Mouse (Mus musculus): ENCODE measurements at regions not wholly inside any gene's neighbourhood (a gene's known extent, or its start where the extent isn't known, plus 50 kb on each side); places are given as distances from the start of the nearest gene placed in this dataset.

GRCm38 (mm10) chr6:101484526-101485287, 107.0 kb upstream of the Pdzrn3 start:
- 67% methylated on average over 12 of the region's 12 CpGs for WGBS
- H3K27ac ChIP-seq, result peak overlapping the region; percentile 25; the same call in 1 of the 2 replicates
- H3K4me3 ChIP-seq, result no peak overlapping the region

GRCm38 (mm10) chr6:101482635-101483465, 105.2 kb upstream of the Pdzrn3 start:
- H3K4me3 ChIP-seq, result no peak overlapping the region
- H3K36me3 ChIP-seq (replicated peaks), result no peaks in the 10 kb centered on the region
- 73% methylated on average over 9 of the region's 9 CpGs for WGBS
- H3K27ac ChIP-seq, result 0 out of 2 replicates have a peak overlapping the region, but pooled peaks have one; percentile 3
- peak; percentile 21 for DNase-seq (ENCODE audit: extremely low spot score, low spot score)
- H3K4me1 ChIP-seq, result peaks cover 20% of the 10 kb centered on the region
- no peaks in the 10 kb centered on the region for H3K27me3 ChIP-seq (ENCODE audit: poor library complexity, severe bottlenecking)
- H3K9me3 ChIP-seq, result no peaks in the 10 kb centered on the region

More at GRCm38 (mm10) chr6:101484526-101485287, 107.0 kb upstream of the Pdzrn3 start:
- no peak for DNase-seq (ENCODE audit: extremely low spot score, low spot score)
- H3K9me3 ChIP-seq, result no peaks in the 10 kb centered on the region
- no peaks in the 10 kb centered on the region for H3K27me3 ChIP-seq (ENCODE audit: poor library complexity, severe bottlenecking)
- H3K36me3 ChIP-seq (replicated peaks), result no peaks in the 10 kb centered on the region
- peaks cover 23% of the 10 kb centered on the region for H3K4me1 ChIP-seq

GRCm38 (mm10) chr6:101473956-101474355, 96.3 kb upstream of the Pdzrn3 start:
- Histone ChIP-seq H3K4me1 (peaks cover 6% of the 10 kb centered on the region), H3K4me3 (no peak overlapping the region), H3K27me3 (ENCODE audit: poor library complexity, severe bottlenecking) (no peaks in the 10 kb centered on the region), H3K9me3 (no peaks in the 10 kb centered on the region), H3K27ac (no peak overlapping the region), H3K36me3 (replicated peaks) (no peaks in the 10 kb centered on the region)
- DNase-seq (ENCODE audit: extremely low spot score, low spot score), result no peak
- 85% methylated on average over 1 of the region's 1 CpGs for WGBS

- Histone ChIP-seq H3K36me3 (replicated peaks) (no peaks in the 10 kb centered on the region), H3K4me1 (peaks cover 6% of the 10 kb centered on the region), H3K27ac (peak overlapping the region; percentile 26; the same call in 1 of the 2 replicates), H3K4me3 (no peak overlapping the region), H3K27me3 (ENCODE audit: poor library complexity, severe bottlenecking) (no peaks in the 10 kb centered on the region), H3K9me3 (no peaks in the 10 kb centered on the region)
- DNase-seq (ENCODE audit: extremely low spot score, low spot score), result no peak
- 18% methylated on average over 5 of the region's 5 CpGs for WGBS
Measured at GRCm38 (mm10) chr6:101473257-101473925, 95.7 kb upstream of the Pdzrn3 start.

- Histone ChIP-seq H3K27me3 (ENCODE audit: poor library complexity, severe bottlenecking) (no peaks in the 10 kb centered on the region), H3K4me3 (no peak overlapping the region), H3K27ac (no peak overlapping the region), H3K36me3 (replicated peaks) (no peaks in the 10 kb centered on the region), H3K9me3 (no peaks in the 10 kb centered on the region), H3K4me1 (no peaks in the 10 kb centered on the region)
- no peak for DNase-seq (ENCODE audit: extremely low spot score, low spot score)
- WGBS, result 91% methylated on average over 1 of the region's 1 CpGs
Measured at GRCm38 (mm10) chr6:101464910-101465309, 87.2 kb upstream of the Pdzrn3 start.

- no peaks in the 10 kb centered on the region for H3K36me3 ChIP-seq (replicated peaks)
- no peaks in the 10 kb centered on the region for H3K4me1 ChIP-seq
- H3K27me3 ChIP-seq (ENCODE audit: poor library complexity, severe bottlenecking), result no peaks in the 10 kb centered on the region
- WGBS, result 81% methylated on average over 3 of the region's 3 CpGs
- no peak overlapping the region for H3K4me3 ChIP-seq
- no peaks in the 10 kb centered on the region for H3K9me3 ChIP-seq
- no peak for DNase-seq (ENCODE audit: extremely low spot score, low spot score)
- H3K27ac ChIP-seq, result no peak overlapping the region
Measured at GRCm38 (mm10) chr6:101463812-101464320, 86.2 kb upstream of the Pdzrn3 start.

GRCm38 (mm10) chr6:101446720-101447119, 69.0 kb upstream of the Pdzrn3 start:
- H3K4me3 ChIP-seq, result no peak overlapping the region
- no peak overlapping the region for H3K27ac ChIP-seq
- H3K4me1 ChIP-seq, result no peaks in the 10 kb centered on the region
- H3K27me3 ChIP-seq (ENCODE audit: poor library complexity, severe bottlenecking), result no peaks in the 10 kb centered on the region
- no peak for DNase-seq (ENCODE audit: extremely low spot score, low spot score)
- WGBS, result 87% methylated on average over 5 of the region's 5 CpGs
- no peaks in the 10 kb centered on the region for H3K36me3 ChIP-seq (replicated peaks)
- no peaks in the 10 kb centered on the region for H3K9me3 ChIP-seq

GRCm38 (mm10) chr6:101446316-101446715, 68.6 kb upstream of the Pdzrn3 start:
- Histone ChIP-seq H3K4me1 (no peaks in the 10 kb centered on the region), H3K36me3 (replicated peaks) (no peaks in the 10 kb centered on the region), H3K27ac (no peak overlapping the region), H3K9me3 (no peaks in the 10 kb centered on the region), H3K4me3 (no peak overlapping the region), H3K27me3 (ENCODE audit: poor library complexity, severe bottlenecking) (no peaks in the 10 kb centered on the region)
- WGBS, result 86% methylated on average over 2 of the region's 2 CpGs
- DNase-seq (ENCODE audit: extremely low spot score, low spot score), result no peak

GRCm38 (mm10) chr6:101432769-101433168, 55.1 kb upstream of the Pdzrn3 start:
- WGBS, result 79% methylated on average over 8 of the region's 8 CpGs
- no peak overlapping the region for H3K4me3 ChIP-seq
- no peaks in the 10 kb centered on the region for H3K4me1 ChIP-seq
- no peaks in the 10 kb centered on the region for H3K27me3 ChIP-seq (ENCODE audit: poor library complexity, severe bottlenecking)
- no peaks in the 10 kb centered on the region for H3K36me3 ChIP-seq (replicated peaks)
- H3K27ac ChIP-seq, result no peak overlapping the region
- no peak for DNase-seq (ENCODE audit: extremely low spot score, low spot score)
- H3K9me3 ChIP-seq, result no peaks in the 10 kb centered on the region

- Histone ChIP-seq H3K27me3 (ENCODE audit: poor library complexity, severe bottlenecking) (no peaks in the 10 kb centered on the region), H3K4me1 (no peaks in the 10 kb centered on the region), H3K27ac (no peak overlapping the region), H3K36me3 (replicated peaks) (no peaks in the 10 kb centered on the region), H3K4me3 (no peak overlapping the region), H3K9me3 (no peaks in the 10 kb centered on the region)
- DNase-seq (ENCODE audit: extremely low spot score, low spot score), result no peak
- 65% methylated on average over 2 of the region's 2 CpGs for WGBS
Measured at GRCm38 (mm10) chr6:101429634-101430033, 51.9 kb upstream of the Pdzrn3 start.

Data from forebrain, embryonic 10.5 days (tissue).